Mouse (Mus musculus): ENCODE results near the gene Rac3.
"Not testable (repeated sequence)": the region's sequence is repeated elsewhere in the genome, so short reads cannot be mapped to it uniquely, and the experiment has no call there.

The Rac3 gene

GRCm38 (mm10) chr11:120721124-120722066 lies at the start of gene Rac3:
Gene Rac3 (plus strand): TSS chr11:120721470.
- DNase-seq: no peak

- peak; percentile 93 for DNase-seq
These were observed 48.3 kb upstream of the Rac3 start, which contains the start of gene Aspscr1 for GRCm38 (mm10) chr11:120672687-120673593. Gene Aspscr1 (plus strand): TSS chr11:120672973.

GRCm38 (mm10) chr11:120673594-120674122 lies 47.6 kb upstream of the Rac3 start:
- no peak for DNase-seq

- DNase-seq: not testable (repeated sequence)
These were observed 45.4 kb upstream of the Rac3 start for GRCm38 (mm10) chr11:120675875-120676274.

- no peak for DNase-seq
These were observed 44.3 kb upstream of the Rac3 start for GRCm38 (mm10) chr11:120676951-120677350.

- DNase-seq: no peak
These were observed 41.4 kb upstream of the Rac3 start for GRCm38 (mm10) chr11:120679909-120680308.

GRCm38 (mm10) chr11:120682683-120683082 lies 38.6 kb upstream of the Rac3 start:
- no peak for DNase-seq

GRCm38 (mm10) chr11:120683536-120683935 lies 37.7 kb upstream of the Rac3 start:
- no peak for DNase-seq

GRCm38 (mm10) chr11:120684086-120684485 lies 37.2 kb upstream of the Rac3 start:
- no peak for DNase-seq

- no peak for DNase-seq
These were observed 36.6 kb upstream of the Rac3 start for GRCm38 (mm10) chr11:120684660-120685059.

- DNase-seq: no peak
These were observed 34.5 kb upstream of the Rac3 start for GRCm38 (mm10) chr11:120686650-120687272.

- no peak for DNase-seq
These were observed 31.9 kb upstream of the Rac3 start for GRCm38 (mm10) chr11:120689365-120689764.

GRCm38 (mm10) chr11:120692471-120693011 lies 28.7 kb upstream of the Rac3 start:
- no peak for DNase-seq

- no peak for DNase-seq
These were observed 27.8 kb upstream of the Rac3 start for GRCm38 (mm10) chr11:120693461-120693860.

GRCm38 (mm10) chr11:120695184-120695583 lies 26.1 kb upstream of the Rac3 start:
- DNase-seq: no peak

- DNase-seq: no peak
These were observed 25.6 kb upstream of the Rac3 start for GRCm38 (mm10) chr11:120695641-120696040.

GRCm38 (mm10) chr11:120696568-120696967 lies 24.7 kb upstream of the Rac3 start:
- no peak for DNase-seq

GRCm38 (mm10) chr11:120697741-120698140 lies 23.5 kb upstream of the Rac3 start:
- DNase-seq: no peak

GRCm38 (mm10) chr11:120703696-120704454 lies 17.4 kb upstream of the Rac3 start:
- DNase-seq: no peak

GRCm38 (mm10) chr11:120704486-120705325 lies 16.6 kb upstream of the Rac3 start:
- no peak for DNase-seq

- no peak for DNase-seq
These were observed 15.2 kb upstream of the Rac3 start for GRCm38 (mm10) chr11:120706120-120706519.
